Mouse (Mus musculus) embryonic facial prominence, embryonic 11.5 days (tissue): Measurements from ENCODE around the gene Atp13a1. TPM values are rescaled to one million over a fixed set of nuclear protein-coding genes. Genes with fewer than 3 reads are reported as not detected.

Experiments
- ATAC-seq: fragments of 200-750 bp; cut with Nextera tagmentation; replicated peaks from 2 replicates; pipeline ENCODE4 v1.8.0; 2017; ENCODE audit warnings: low read depth; ENCODE audit not compliant: insufficient number of reproducible peaks, low FRiP score, low TSS enrichment
- DNase-seq: peaks from one replicate; pipeline ENCODE4 v3.0.0-alpha.2; 2015; ENCODE audit warnings: low spot score
- H3K27ac ChIP-seq: fragments of 300-500 bp; sonication (generic); replicated peaks from 2 replicates; pipeline ENCODE4 v1.5.1; 2014; ENCODE audit warnings: mild to moderate bottlenecking, low read depth, low read length, control low read depth
- H3K27me3 ChIP-seq: fragments of 300-500 bp; sonication (generic); 2 replicates; pipeline ENCODE4 v1.6.1; 2014; ENCODE audit warnings: mild to moderate bottlenecking, low read length, moderate library complexity, mixed read lengths; ENCODE audit not compliant: control insufficient read depth, insufficient read depth
- H3K36me3 ChIP-seq: fragments of 300-500 bp; sonication (generic); replicated peaks from 2 replicates; pipeline ENCODE4 v1.6.1; 2014; ENCODE audit warnings: low read depth, mild to moderate bottlenecking, low read length, moderate library complexity, mixed read lengths; ENCODE audit not compliant: control insufficient read depth, insufficient read depth
- H3K4me1 ChIP-seq: fragments of 300-500 bp; sonication (generic); 2 replicates; pipeline ENCODE4 v1.6.1; 2014; ENCODE audit warnings: low read length, mixed read lengths; ENCODE audit not compliant: control insufficient read depth, insufficient read depth
- H3K4me2 ChIP-seq: fragments of 300-500 bp; sonication (generic); 2 replicates; pipeline ENCODE4 v1.6.1; 2014; ENCODE audit warnings: low read depth, mild to moderate bottlenecking, control low read depth, low read length, moderate library complexity
- H3K4me3 ChIP-seq: fragments of 300-500 bp; sonication (generic); 2 replicates; pipeline ENCODE4 v1.5.1; 2014; ENCODE audit warnings: low read depth, low read length, control low read depth
- H3K9ac ChIP-seq: fragments of 300-500 bp; sonication (generic); replicated peaks from 2 replicates; pipeline ENCODE4 v1.6.1; 2014; ENCODE audit warnings: mild to moderate bottlenecking, control low read depth, low read length
- H3K9me3 ChIP-seq: fragments of 300-500 bp; sonication (generic); replicated peaks from 2 replicates; pipeline ENCODE4 v1.6.1; 2016; ENCODE audit warnings: mild to moderate bottlenecking, low read length, inconsistent platforms, mixed read lengths; ENCODE audit not compliant: control insufficient read depth
- WGBS: fragments of 180-500 bp; shearing (Covaris S2); extraction: QIAGEN DNeasy Blood & Tissue Kit; methylation state at CpG from one replicate; pipeline ENCODE4 v1.1.7; 2014; 5-methylcytosine and 5-hydroxymethylcytosine counted together
- polyA plus RNA-seq: library from polyadenylated mRNA; unstranded; fragments of >200 nt; fragmentation: Nextera tagmentation; extraction: Ambion mirVana; gene quantifications from 2 replicates; pipeline ENCODE4 v1.2.1, GENCODE M21; 2014

Atp13a1 gene
- polyA plus RNA-seq, 1 experiment from 2014 or later: 35.9 TPM

- Histone ChIP-seq H3K27ac (no peak overlapping the region), H3K9ac (no peak overlapping the region), H3K36me3 (peaks cover 7% of the 10 kb centered on the region), H3K4me2 (no peak overlapping the region), H3K9me3 (no peaks in the 10 kb centered on the region), H3K4me1 (no peaks in the 10 kb centered on the region), H3K4me3 (no peak overlapping the region), H3K27me3 (no peaks in the 10 kb centered on the region)
- DNase-seq (no peak), ATAC-seq (no peak)
- 90% methylated on average over 2 of the region's 2 CpGs for WGBS
Measured at GRCm38 (mm10) chr8:69772106-69772505, 18.9 kb upstream of the Atp13a1 start.

GRCm38 (mm10) chr8:69774503-69775148, 16.3 kb upstream of the Atp13a1 start, which contains the start of gene Gm20422:
Gm20422 (minus strand) TSS chr8:69774886.
- H3K4me1 ChIP-seq: no peaks in the 10 kb centered on the region
- H3K27me3 ChIP-seq: no peaks in the 10 kb centered on the region
- ATAC-seq (peak; percentile 99), DNase-seq (peak; percentile 99)
- H3K4me2 ChIP-seq: peak within 1 kb of the TSS; percentile 50
- H3K9me3 ChIP-seq: no peaks in the 10 kb centered on the region
- peak within 1 kb of the TSS; percentile 81 for H3K4me3 ChIP-seq
- H3K27ac ChIP-seq: peak within 1 kb of the TSS; percentile 98
- H3K9ac ChIP-seq: peak within 1 kb of the TSS; percentile 96
- under 1% methylated on average over 41 of the region's 41 CpGs for WGBS
- H3K36me3 ChIP-seq: no peaks in the 10 kb centered on the region

- Histone ChIP-seq H3K4me1 (no peaks in the 10 kb centered on the region), H3K27me3 (no peaks in the 10 kb centered on the region), H3K9ac (no peak overlapping the region), H3K4me3 (peak overlapping the region; percentile 81; the same call in 1 of the 2 replicates), H3K9me3 (no peaks in the 10 kb centered on the region), H3K27ac (no peak overlapping the region), H3K4me2 (0 out of 2 replicates have a peak overlapping the region, but pooled peaks have one; percentile 16), H3K36me3 (no peaks in the 10 kb centered on the region)
- ATAC-seq: peak; percentile 3; the same call in 1 of the 2 replicates
- DNase-seq: no peak
- WGBS: 54% methylated on average over 2 of the region's 2 CpGs
Measured at GRCm38 (mm10) chr8:69775149-69775534, 15.8 kb upstream of the Atp13a1 start.

- WGBS: 65% methylated on average over 12 of the region's 12 CpGs
- H3K9me3 ChIP-seq: no peaks in the 10 kb centered on the region
- ATAC-seq: no peak
- no peaks in the 10 kb centered on the region for H3K27me3 ChIP-seq
- no peak overlapping the region for H3K27ac ChIP-seq
- no peak overlapping the region for H3K4me2 ChIP-seq
- H3K4me3 ChIP-seq: no peak overlapping the region
- H3K4me1 ChIP-seq: no peaks in the 10 kb centered on the region
- H3K9ac ChIP-seq: no peak overlapping the region
- DNase-seq: no peak
- no peaks in the 10 kb centered on the region for H3K36me3 ChIP-seq
Measured at GRCm38 (mm10) chr8:69777111-69777510, 13.9 kb upstream of the Atp13a1 start.

- H3K27ac ChIP-seq: no peak overlapping the region
- no peak overlapping the region for H3K4me3 ChIP-seq
- DNase-seq (no peak), ATAC-seq (no peak)
- no peaks in the 10 kb centered on the region for H3K27me3 ChIP-seq
- H3K4me2 ChIP-seq: no peak overlapping the region
- WGBS: 91% methylated on average over 5 of the region's 5 CpGs
- H3K9ac ChIP-seq: no peak overlapping the region
- no peaks in the 10 kb centered on the region for H3K4me1 ChIP-seq
- H3K36me3 ChIP-seq: no peaks in the 10 kb centered on the region; the same call in 1 of the 2 replicates
- H3K9me3 ChIP-seq: no peaks in the 10 kb centered on the region
Measured at GRCm38 (mm10) chr8:69789105-69789504, 1.9 kb upstream of the Atp13a1 start.

GRCm38 (mm10) chr8:69789731-69790130, 1.2 kb upstream of the Atp13a1 start:
- H3K4me1 ChIP-seq: no peaks in the 10 kb centered on the region
- H3K27me3 ChIP-seq: no peaks in the 10 kb centered on the region
- 63% methylated on average over 5 of the region's 5 CpGs for WGBS
- no peak overlapping the region for H3K4me3 ChIP-seq
- no peak for DNase-seq
- no peak overlapping the region for H3K9ac ChIP-seq
- no peak overlapping the region for H3K27ac ChIP-seq
- no peaks in the 10 kb centered on the region; the same call in 1 of the 2 replicates for H3K36me3 ChIP-seq
- H3K9me3 ChIP-seq: no peaks in the 10 kb centered on the region
- no peak overlapping the region for H3K4me2 ChIP-seq
- no peak for ATAC-seq

- no peaks in the 10 kb centered on the region for H3K4me1 ChIP-seq
- no peak overlapping the region; the same call in 1 of the 2 replicates for H3K27ac ChIP-seq
- ATAC-seq: no peak
- H3K9me3 ChIP-seq: no peaks in the 10 kb centered on the region
- H3K27me3 ChIP-seq: no peaks in the 10 kb centered on the region
- H3K4me3 ChIP-seq: peak overlapping the region; percentile 100
- H3K4me2 ChIP-seq: peak overlapping the region; percentile 36
- peak overlapping the region; percentile 97 for H3K9ac ChIP-seq
- DNase-seq: peak; percentile 10
- WGBS: 35% methylated on average over 11 of the region's 11 CpGs
- H3K36me3 ChIP-seq: peaks cover 1% of the 10 kb centered on the region; the same call in 1 of the 2 replicates
Measured at GRCm38 (mm10) chr8:69790364-69790763, 599 bp upstream of the Atp13a1 start.

GRCm38 (mm10) chr8:69791415-69792068, 579 bp downstream of the Atp13a1 start:
- DNase-seq (peak; percentile 56), ATAC-seq (peak; percentile 61)
- no peaks in the 10 kb centered on the region for H3K27me3 ChIP-seq
- H3K9ac ChIP-seq: peak overlapping the region; percentile 97
- H3K4me3 ChIP-seq: peak overlapping the region; percentile 100
- peak overlapping the region; percentile 57 for H3K4me2 ChIP-seq
- H3K4me1 ChIP-seq: no peaks in the 10 kb centered on the region
- no peaks in the 10 kb centered on the region for H3K9me3 ChIP-seq
- peaks cover 6% of the 10 kb centered on the region for H3K36me3 ChIP-seq
- peak overlapping the region; percentile 75 for H3K27ac ChIP-seq
- under 1% methylated on average over 37 of the region's 48 CpGs for WGBS
